Mouse (Mus musculus): ENCODE measurements around the gene Lhpp.

Gene Lhpp

GRCm38 (mm10) chr7:132610468-132611318, at the start of gene Lhpp:
Gene Lhpp (plus strand): TSS chr7:132610638.
- DNase-seq (ENCODE audit: low read depth, low spot score) = peak; percentile 71

- DNase-seq (ENCODE audit: low read depth, low spot score) = no peak
Measured at GRCm38 (mm10) chr7:132565831-132566230, 44.6 kb upstream of the Lhpp start.

GRCm38 (mm10) chr7:132568817-132569216, 41.6 kb upstream of the Lhpp start:
- DNase-seq (ENCODE audit: low read depth, low spot score) = no peak

GRCm38 (mm10) chr7:132570071-132570470, 40.4 kb upstream of the Lhpp start:
- no peak for DNase-seq (ENCODE audit: low read depth, low spot score)

GRCm38 (mm10) chr7:132571481-132571880, 39.0 kb upstream of the Lhpp start:
- no peak for DNase-seq (ENCODE audit: low read depth, low spot score)

- DNase-seq (ENCODE audit: low read depth, low spot score) = no peak
Measured at GRCm38 (mm10) chr7:132572738-132573137, 37.7 kb upstream of the Lhpp start.

- DNase-seq (ENCODE audit: low read depth, low spot score) = no peak
Measured at GRCm38 (mm10) chr7:132573205-132573604, 37.2 kb upstream of the Lhpp start.

GRCm38 (mm10) chr7:132574646-132575045, 35.8 kb upstream of the Lhpp start:
- DNase-seq (ENCODE audit: low read depth, low spot score) = no peak

GRCm38 (mm10) chr7:132575623-132576022, 34.8 kb upstream of the Lhpp start:
- peak; percentile 83 for DNase-seq (ENCODE audit: low read depth, low spot score)

- DNase-seq (ENCODE audit: low read depth, low spot score) = peak; percentile 91
Measured at GRCm38 (mm10) chr7:132576116-132576650, 34.3 kb upstream of the Lhpp start, which contains the start of gene Oat. Gene Oat (minus strand): TSS chr7:132576398.

- no peak for DNase-seq (ENCODE audit: low read depth, low spot score)
Measured at GRCm38 (mm10) chr7:132576891-132577290, 33.5 kb upstream of the Lhpp start.

GRCm38 (mm10) chr7:132580511-132580910, 29.9 kb upstream of the Lhpp start:
- no peak for DNase-seq (ENCODE audit: low read depth, low spot score)

- DNase-seq (ENCODE audit: low read depth, low spot score) = no peak
Measured at GRCm38 (mm10) chr7:132581441-132581840, 29.0 kb upstream of the Lhpp start.

- no peak for DNase-seq (ENCODE audit: low read depth, low spot score)
Measured at GRCm38 (mm10) chr7:132585695-132586491, 24.5 kb upstream of the Lhpp start.

- no peak for DNase-seq (ENCODE audit: low read depth, low spot score)
Measured at GRCm38 (mm10) chr7:132587167-132587566, 23.3 kb upstream of the Lhpp start.

- DNase-seq (ENCODE audit: low read depth, low spot score) = no peak
Measured at GRCm38 (mm10) chr7:132589610-132590009, 20.8 kb upstream of the Lhpp start.

- DNase-seq (ENCODE audit: low read depth, low spot score) = no peak
Measured at GRCm38 (mm10) chr7:132593762-132594161, 16.7 kb upstream of the Lhpp start.

- DNase-seq (ENCODE audit: low read depth, low spot score) = no peak
Measured at GRCm38 (mm10) chr7:132594325-132594724, 16.1 kb upstream of the Lhpp start.

GRCm38 (mm10) chr7:132595787-132596186, 14.7 kb upstream of the Lhpp start:
- DNase-seq (ENCODE audit: low read depth, low spot score) = no peak

- no peak for DNase-seq (ENCODE audit: low read depth, low spot score)
Measured at GRCm38 (mm10) chr7:132596557-132597250, 13.7 kb upstream of the Lhpp start.

- no peak for DNase-seq (ENCODE audit: low read depth, low spot score)
Measured at GRCm38 (mm10) chr7:132597251-132598041, 13.0 kb upstream of the Lhpp start.

All from retina, postnatal 7 days (tissue).